Mouse (Mus musculus) olfactory bulb, adult 2 months (tissue): ENCODE measurements around the gene Gm17334.

Experiments used
- CTCF ChIP-seq: fragments of 200-500 bp; IDR thresholded peaks from 2 replicates; pipeline ENCODE4 v1.5.1; 2012; ENCODE audit warnings: low read depth, mild to moderate bottlenecking, low read length, moderate library complexity; ENCODE audit not compliant: insufficient read depth
- POLR2A ChIP-seq: fragments of 200-500 bp; IDR thresholded peaks from 2 replicates; pipeline ENCODE4 v1.6.1; 2012; ENCODE audit warnings: mild to moderate bottlenecking, low read depth, low read length, moderate library complexity; ENCODE audit not compliant: insufficient read depth

GRCm38 (mm10) chr11:53805786-53806185 is 32.8 kb upstream of the Gm17334 start:
- TF ChIP-seq CTCF (no peak), POLR2A (no peak)
